In the genomic region with DNA sequence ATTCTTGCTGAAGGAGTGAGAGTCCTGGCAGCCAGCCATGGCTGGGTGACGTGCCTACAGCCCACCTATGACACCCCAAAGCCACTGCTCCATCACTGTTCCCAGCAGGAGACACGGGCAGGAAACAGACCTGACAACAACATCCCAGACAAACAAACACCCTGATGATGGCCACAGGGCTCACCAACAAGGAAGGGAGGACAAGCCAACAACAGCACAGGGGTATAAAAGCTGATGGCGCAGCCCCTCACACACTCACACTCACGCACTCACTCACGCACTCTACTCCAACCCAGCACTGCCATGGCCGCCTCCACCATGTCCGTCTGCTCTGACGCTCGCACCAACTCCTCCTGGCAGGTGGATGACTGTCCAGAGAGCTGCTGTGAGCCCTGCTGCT, we compare ENCODE assay signal across 28 mouse cellular contexts. TPM values are rescaled to one million over a fixed set of nuclear protein-coding genes. Genes with fewer than 3 reads are reported as not detected.
DNase-seq lines count a peak whose midpoint lies in the region; ATAC-seq and TF ChIP-seq lines count a peak whose summit lies in the region.
"Had no signal": no experiment of that assay in that cellular context is flagged by ENCODE, and none has a peak within 500 bp of the region (broad histone marks: within the 10 kb centered on the region; RNA-seq: fewer than 3 reads in every experiment).

TSS of gene Gm10318 (plus strand) at position 301 of the 400 bp plus-strand sequence.

- DNase-seq in hindbrain, embryonic 10.5 days (ENCODE audit: low spot score): no peak
- no peak for DNase-seq in hindbrain, embryonic 11.5 days (ENCODE audit: low spot score)
- no peak for DNase-seq in stomach, postnatal 0 days (ENCODE audit: low spot score)
- DNase-seq in cerebellum, postnatal 4 days (ENCODE audit: low spot score in 2 of 2): no peak
- DNase-seq: adrenal gland, adult 8-10 months; adrenal gland, postnatal 25 days; cerebellum, adult 11-12 months; cerebellum, adult 8-10 months; cerebellum, postnatal 10 days; cerebellum, postnatal 36 days; forebrain, postnatal 0 days; gastrocnemius, adult 2 months; gastrocnemius, postnatal 14 days; heart, adult 11 months had no signal

- peaks cover 9% of the 10 kb centered on the region; the same call in 1 of the 2 replicates for H3K4me1 ChIP-seq in hindbrain, embryonic 10.5 days (replicated peaks)
- no peaks in the 10 kb centered on the region for H3K4me1 ChIP-seq in hindbrain, embryonic 11.5 days (replicated peaks; ENCODE audit: control insufficient read depth, insufficient read depth, low read length)
- H3K4me1 ChIP-seq in midbrain, embryonic 12.5 days: no peaks in the 10 kb centered on the region
- H3K4me1 ChIP-seq in midbrain, embryonic 15.5 days: no peaks in the 10 kb centered on the region
- H3K4me1 ChIP-seq in stomach, postnatal 0 days (replicated peaks; ENCODE audit: control insufficient read depth, insufficient read depth): no peaks in the 10 kb centered on the region
- H3K4me1 ChIP-seq: hindbrain, embryonic 15.5 days; intestine, embryonic 15.5 days had no signal

- no peak within 1 kb of the TSS for H3K4me2 ChIP-seq in hindbrain, embryonic 11.5 days (replicated peaks; ENCODE audit: low read depth, low read length)
- no peak within 1 kb of the TSS for H3K4me2 ChIP-seq in midbrain, embryonic 12.5 days (replicated peaks)
- H3K4me2 ChIP-seq in midbrain, embryonic 15.5 days: no peak within 1 kb of the TSS
- no peak within 1 kb of the TSS for H3K4me2 ChIP-seq in stomach, postnatal 0 days (replicated peaks; ENCODE audit: low read depth)
- H3K4me2 ChIP-seq: heart, embryonic 11.5 days; hindbrain, embryonic 15.5 days; intestine, embryonic 15.5 days had no signal

- no peak within 1 kb of the TSS for H3K4me3 ChIP-seq in hindbrain, embryonic 10.5 days
- H3K4me3 ChIP-seq in hindbrain, embryonic 11.5 days (ENCODE audit: low read depth, low read length): no peak within 1 kb of the TSS
- H3K4me3 ChIP-seq in midbrain, embryonic 12.5 days: no peak within 1 kb of the TSS
- no peak within 1 kb of the TSS for H3K4me3 ChIP-seq in midbrain, embryonic 15.5 days
- no peak within 1 kb of the TSS for H3K4me3 ChIP-seq in stomach, postnatal 0 days (ENCODE audit: low read depth, low read length)
- H3K4me3 ChIP-seq: gastrocnemius, adult 2 months; hindbrain, embryonic 15.5 days; intestine, embryonic 15.5 days had no signal

- ATAC-seq in hindbrain, embryonic 11.5 days (ENCODE audit: low FRiP score): no peak
- no peak for ATAC-seq in midbrain, embryonic 12.5 days (ENCODE audit: low FRiP score, low read depth)
- no peak for ATAC-seq in midbrain, embryonic 15.5 days (replicated peaks)
- ATAC-seq in stomach, postnatal 0 days (ENCODE audit: low FRiP score, low TSS enrichment): 0 out of 2 replicates have a peak, but pooled peaks have one; percentile 21
- ATAC-seq: activated CD4-positive, CD25-positive, alpha-beta regulatory T cell, adult 4 months; CD4-positive, CD25-positive, alpha-beta regulatory T cell, adult 4 months; forebrain, postnatal 0 days; intestine, embryonic 15.5 days had no signal

- no peaks in the 10 kb centered on the region for H3K36me3 ChIP-seq in hindbrain, embryonic 10.5 days
- H3K36me3 ChIP-seq in hindbrain, embryonic 11.5 days (ENCODE audit: control insufficient read depth, insufficient read depth, low read length): no peaks in the 10 kb centered on the region
- no peaks in the 10 kb centered on the region for H3K36me3 ChIP-seq in midbrain, embryonic 12.5 days
- H3K36me3 ChIP-seq in midbrain, embryonic 15.5 days (replicated peaks): no peaks in the 10 kb centered on the region
- no peaks in the 10 kb centered on the region for H3K36me3 ChIP-seq in stomach, postnatal 0 days (ENCODE audit: control insufficient read depth, insufficient read depth, low read length)
- H3K36me3 ChIP-seq: hindbrain, embryonic 15.5 days; intestine, embryonic 15.5 days had no signal

- TF ChIP-seq EP300 in stomach, postnatal 0 days (optimal IDR thresholded peaks at IDR 0.05): no peak

- no peak within 1 kb of the TSS for H3K9ac ChIP-seq in hindbrain, embryonic 11.5 days (ENCODE audit: low read depth, low read length)
- H3K9ac ChIP-seq in midbrain, embryonic 12.5 days (replicated peaks): no peak within 1 kb of the TSS
- H3K9ac ChIP-seq in midbrain, embryonic 15.5 days: no peak within 1 kb of the TSS
- H3K9ac ChIP-seq in stomach, postnatal 0 days (ENCODE audit: low read length): no peak within 1 kb of the TSS
- H3K9ac ChIP-seq: forebrain, postnatal 0 days; hindbrain, embryonic 15.5 days; intestine, embryonic 15.5 days had no signal

- 0 out of 2 replicates have a peak within 1 kb of the TSS, but pooled peaks have one; percentile 35 for H3K27ac ChIP-seq in hindbrain, embryonic 10.5 days
- H3K27ac ChIP-seq in hindbrain, embryonic 11.5 days (ENCODE audit: low read depth, low read length): no peak within 1 kb of the TSS
- H3K27ac ChIP-seq in midbrain, embryonic 12.5 days (replicated peaks): peak within 1 kb of the TSS; percentile 42; the same call in 1 of the 2 replicates
- no peak within 1 kb of the TSS for H3K27ac ChIP-seq in midbrain, embryonic 15.5 days
- no peak within 1 kb of the TSS for H3K27ac ChIP-seq in stomach, postnatal 0 days (replicated peaks)
- H3K27ac ChIP-seq: gastrocnemius, adult 2 months; hindbrain, embryonic 15.5 days; intestine, embryonic 15.5 days had no signal

- no peaks in the 10 kb centered on the region for H3K27me3 ChIP-seq in hindbrain, embryonic 10.5 days (ENCODE audit: insufficient read depth, poor library complexity, severe bottlenecking)
- H3K27me3 ChIP-seq in hindbrain, embryonic 11.5 days (ENCODE audit: control insufficient read depth, insufficient read depth, low read length): no peaks in the 10 kb centered on the region
- no peaks in the 10 kb centered on the region for H3K27me3 ChIP-seq in midbrain, embryonic 12.5 days
- H3K27me3 ChIP-seq in midbrain, embryonic 15.5 days (replicated peaks): no peaks in the 10 kb centered on the region
- H3K27me3 ChIP-seq in stomach, postnatal 0 days (ENCODE audit: control insufficient read depth, insufficient read depth, low read length): no peaks in the 10 kb centered on the region
- H3K27me3 ChIP-seq: hindbrain, embryonic 15.5 days; intestine, embryonic 15.5 days had no signal

- no peak for TF ChIP-seq CTCF in stomach, postnatal 0 days (IDR thresholded peaks at IDR 0.05; ENCODE audit: low read depth)

- H3K9me3 ChIP-seq in hindbrain, embryonic 10.5 days: no peaks in the 10 kb centered on the region
- no peaks in the 10 kb centered on the region; the same call in 1 of the 2 replicates for H3K9me3 ChIP-seq in hindbrain, embryonic 11.5 days (ENCODE audit: control insufficient read depth, low read length)
- H3K9me3 ChIP-seq in midbrain, embryonic 12.5 days: no peaks in the 10 kb centered on the region
- no peaks in the 10 kb centered on the region for H3K9me3 ChIP-seq in midbrain, embryonic 15.5 days
- no peaks in the 10 kb centered on the region for H3K9me3 ChIP-seq in stomach, postnatal 0 days (ENCODE audit: control insufficient read depth, low read length)
- H3K9me3 ChIP-seq: hindbrain, embryonic 15.5 days; intestine, embryonic 15.5 days had no signal

- 61% methylated on average over 9 of the region's 9 CpGs for WGBS in hindbrain, embryonic 10.5 days
- 80% methylated on average over 4 of the region's 9 CpGs for WGBS in hindbrain, embryonic 11.5 days
- 76% methylated on average over 9 of the region's 9 CpGs for WGBS in midbrain, embryonic 12.5 days
- WGBS in midbrain, embryonic 15.5 days: 70% methylated on average over 9 of the region's 9 CpGs
- WGBS in stomach, postnatal 0 days: 61% methylated on average over 7 of the region's 9 CpGs

RNA-seq across cellular contexts. Expression of gene Gm10318, which starts in this region (rescaled TPM):
- not detected in 2 replicates for polyA plus RNA-seq in hindbrain, embryonic 10.5 days (2016; fragmentation: Nextera tagmentation; extraction: Ambion mirVana)
- not detected in 2 replicates for polyA plus RNA-seq in hindbrain, embryonic 11.5 days (2014; fragmentation: Nextera tagmentation; extraction: Ambion mirVana)
- polyA plus RNA-seq in midbrain, embryonic 12.5 days (2016; fragmentation: Nextera tagmentation; extraction: Ambion mirVana): not detected in 2 replicates
- polyA plus RNA-seq in midbrain, embryonic 15.5 days (2015; fragmentation: Nextera tagmentation; extraction: Ambion mirVana): not detected in 2 replicates
- polyA plus RNA-seq in stomach, postnatal 0 days (2015; fragmentation: Nextera tagmentation; extraction: Ambion mirVana): not detected in 2 replicates
- polyA plus RNA-seq: activated CD4-positive, CD25-positive, alpha-beta regulatory T cell, adult 4 months; brain, embryonic 14.5 days; C2C12; CD4-positive, CD25-positive, alpha-beta regulatory T cell, adult 4 months; embryonic facial prominence, embryonic 11.5 days; forebrain, embryonic 11.5 days; forebrain, postnatal 0 days; frontal cortex, adult 2 months; heart, embryonic 11.5 days; heart, embryonic 14.5 days; heart, postnatal 0 days; hindbrain, embryonic 15.5 days; intestine, embryonic 15.5 days had no signal

Comparison
In these comparisons a context has a peak if more than half of its experiments do, and no peak if none do; other contexts are left out.
1. H3K27ac ChIP-seq: peak in hindbrain, embryonic 10.5 days (single experiment) and midbrain, embryonic 12.5 days (single experiment); none in hindbrain, embryonic 11.5 days (single experiment), midbrain, embryonic 15.5 days (single experiment) and stomach, postnatal 0 days (single experiment).
2. Peak in ATAC-seq in stomach, postnatal 0 days; RNA of the gene not detected or under 1 TPM.